8 mouse cellular contexts compared by ENCODE assay signal in genomic region chr8:71477196-71477845, GRCm38 (mm10). TPM values are rescaled to one million over a fixed set of nuclear protein-coding genes. Genes with fewer than 3 reads are reported as not detected.
DNase-seq lines count a peak whose midpoint lies in the region; ATAC-seq lines count a peak whose summit lies in the region.

No protein-coding gene starts in this region.

- H3K27ac ChIP-seq in heart, embryonic 10.5 days: peak overlapping the region; percentile 90; the same call in 1 of the 2 replicates
- peak overlapping the region; percentile 90 for H3K27ac ChIP-seq in hindbrain, embryonic 15.5 days (replicated peaks)
- peak overlapping the region; percentile 92 for H3K27ac ChIP-seq in midbrain, embryonic 13.5 days

- ATAC-seq in common myeloid progenitor, adult 5-6 weeks (replicated peaks; ENCODE audit: low read depth, poor library complexity, severe bottlenecking): peak; percentile 34
- no peak for ATAC-seq in hindbrain, embryonic 15.5 days (ENCODE audit: low FRiP score, low read depth)
- ATAC-seq in midbrain, embryonic 13.5 days: peak; percentile 2; the same call in 1 of the 2 replicates

- peak overlapping the region; percentile 59; the same call in 1 of the 2 replicates for H3K9ac ChIP-seq in hindbrain, embryonic 15.5 days
- peak overlapping the region; percentile 78 for H3K9ac ChIP-seq in midbrain, embryonic 13.5 days (replicated peaks)

- intact Hi-C loops in heart, postnatal 36 days (cut with DNase I): no loop called here

- H3K9me3 ChIP-seq in heart, embryonic 10.5 days: no peaks in the 10 kb centered on the region
- no peaks in the 10 kb centered on the region for H3K9me3 ChIP-seq in hindbrain, embryonic 15.5 days
- no peaks in the 10 kb centered on the region for H3K9me3 ChIP-seq in midbrain, embryonic 13.5 days

- 37% methylated on average over 14 of the region's 14 CpGs for WGBS in heart, embryonic 10.5 days
- 35% methylated on average over 14 of the region's 14 CpGs for WGBS in hindbrain, embryonic 15.5 days
- 37% methylated on average over 14 of the region's 14 CpGs for WGBS in midbrain, embryonic 13.5 days

- peaks cover 57% of the 10 kb centered on the region for H3K36me3 ChIP-seq in heart, embryonic 10.5 days
- H3K36me3 ChIP-seq in hindbrain, embryonic 15.5 days: peaks cover 47% of the 10 kb centered on the region
- H3K36me3 ChIP-seq in midbrain, embryonic 13.5 days: peaks cover 81% of the 10 kb centered on the region

- H3K4me2 ChIP-seq in hindbrain, embryonic 15.5 days: peak overlapping the region; percentile 83
- H3K4me2 ChIP-seq in midbrain, embryonic 13.5 days (replicated peaks): peak overlapping the region; percentile 79

- peaks cover 30% of the 10 kb centered on the region for H3K4me1 ChIP-seq in heart, embryonic 10.5 days
- peaks cover 22% of the 10 kb centered on the region for H3K4me1 ChIP-seq in hindbrain, embryonic 15.5 days (replicated peaks)
- H3K4me1 ChIP-seq in midbrain, embryonic 13.5 days (replicated peaks): peaks cover 33% of the 10 kb centered on the region

- peak overlapping the region; percentile 74 for H3K4me3 ChIP-seq in heart, embryonic 10.5 days
- H3K4me3 ChIP-seq in hindbrain, embryonic 15.5 days: peak overlapping the region; percentile 52
- H3K4me3 ChIP-seq in midbrain, embryonic 13.5 days (replicated peaks): peak overlapping the region; percentile 53

- no peak for DNase-seq in heart, embryonic 10.5 days (ENCODE audit: low spot score)
- DNase-seq in heart, postnatal 36 days: no peak
- DNase-seq in CD4-positive helper T cell, adult 2 months (ENCODE audit: low read depth, low spot score): peak; percentile 52
- DNase-seq in Muller cell, postnatal 12 days (ENCODE audit: inconsistent ontology term): no peak
- no peak for DNase-seq in adrenal gland, adult 18-20 months (ENCODE audit: low spot score in 2 of 2)

- peaks cover 45% of the 10 kb centered on the region for H3K27me3 ChIP-seq in heart, embryonic 10.5 days (ENCODE audit: insufficient read depth, poor library complexity, severe bottlenecking)
- H3K27me3 ChIP-seq in hindbrain, embryonic 15.5 days: no peaks in the 10 kb centered on the region
- H3K27me3 ChIP-seq in midbrain, embryonic 13.5 days: 0 out of 2 replicates have a peak, but pooled peaks cover 3% of the 10 kb centered on the region

RNA-seq across cellular contexts. Expression of gene Dda1, which starts 8.3 kb away (rescaled TPM):
- polyA plus RNA-seq in heart, embryonic 10.5 days (2016; fragmentation: Nextera tagmentation; extraction: Ambion mirVana): 107 and 128 TPM in 2 replicates
- 10 to 100 TPM; 32.1 to 32.3 TPM for total RNA-seq in heart, postnatal 36 days (2021)
- 9.6 and 17.6 TPM in 2 replicates for total RNA-seq in common myeloid progenitor, adult 5-6 weeks (2017)
- polyA plus RNA-seq in hindbrain, embryonic 15.5 days (2015; fragmentation: Nextera tagmentation; extraction: Ambion mirVana): 217 and 231 TPM in 2 replicates
- polyA plus RNA-seq in midbrain, embryonic 13.5 days (2015; fragmentation: Nextera tagmentation; extraction: Ambion mirVana): 197 TPM in 2 replicates
- total RNA-seq in adrenal gland, adult 18-20 months (2021): 10 to 100 TPM; 63.8 to 67.8 TPM

RNA-seq across cellular contexts. Expression of gene Ano8, which starts 8.4 kb away (rescaled TPM):
- polyA plus RNA-seq in heart, embryonic 10.5 days (2016; fragmentation: Nextera tagmentation; extraction: Ambion mirVana): 0.73 and 2.7 TPM in 2 replicates
- 10 to 100 TPM; 18.1 to 18.6 TPM for total RNA-seq in heart, postnatal 36 days (2021)
- total RNA-seq in common myeloid progenitor, adult 5-6 weeks (2017): 5.4 and 6.6 TPM in 2 replicates
- 7.7 and 8.6 TPM in 2 replicates for polyA plus RNA-seq in hindbrain, embryonic 15.5 days (2015; fragmentation: Nextera tagmentation; extraction: Ambion mirVana)
- 5.3 and 9.3 TPM in 2 replicates for polyA plus RNA-seq in midbrain, embryonic 13.5 days (2015; fragmentation: Nextera tagmentation; extraction: Ambion mirVana)
- 10 to 100 TPM; 13.6 to 13.9 TPM for total RNA-seq in adrenal gland, adult 18-20 months (2021)

RNA-seq across cellular contexts. Expression of gene Gtpbp3, which starts 10.6 kb away (rescaled TPM):
- 13.2 and 14.7 TPM in 2 replicates for polyA plus RNA-seq in heart, embryonic 10.5 days (2016; fragmentation: Nextera tagmentation; extraction: Ambion mirVana)
- 10 to 100 TPM; 15.8 to 20.2 TPM for total RNA-seq in heart, postnatal 36 days (2021)
- total RNA-seq in common myeloid progenitor, adult 5-6 weeks (2017): 22.6 and 22.7 TPM in 2 replicates
- polyA plus RNA-seq in hindbrain, embryonic 15.5 days (2015; fragmentation: Nextera tagmentation; extraction: Ambion mirVana): 12.0 and 15.3 TPM in 2 replicates
- polyA plus RNA-seq in midbrain, embryonic 13.5 days (2015; fragmentation: Nextera tagmentation; extraction: Ambion mirVana): 11.6 and 13.2 TPM in 2 replicates
- 10 to 100 TPM; 19.0 to 22.8 TPM for total RNA-seq in adrenal gland, adult 18-20 months (2021)

RNA-seq across cellular contexts. Expression of gene Mrpl34, which starts 12.6 kb away (rescaled TPM):
- 172 and 181 TPM in 2 replicates for polyA plus RNA-seq in heart, embryonic 10.5 days (2016; fragmentation: Nextera tagmentation; extraction: Ambion mirVana)
- total RNA-seq in heart, postnatal 36 days (2021): 100 to 1,000 TPM; 117 to 129 TPM
- total RNA-seq in common myeloid progenitor, adult 5-6 weeks (2017): 79.0 and 80.0 TPM in 2 replicates
- 172 and 189 TPM in 2 replicates for polyA plus RNA-seq in hindbrain, embryonic 15.5 days (2015; fragmentation: Nextera tagmentation; extraction: Ambion mirVana)
- polyA plus RNA-seq in midbrain, embryonic 13.5 days (2015; fragmentation: Nextera tagmentation; extraction: Ambion mirVana): 242 TPM in 2 replicates
- total RNA-seq in adrenal gland, adult 18-20 months (2021): 100 to 1,000 TPM; 103 to 130 TPM

RNA-seq across cellular contexts. Expression of gene Abhd8, which starts 13.9 kb away (rescaled TPM):
- polyA plus RNA-seq in heart, embryonic 10.5 days (2016; fragmentation: Nextera tagmentation; extraction: Ambion mirVana): 34.5 and 41.5 TPM in 2 replicates
- total RNA-seq in heart, postnatal 36 days (2021): 10 to 100 TPM; 26.2 to 29.9 TPM
- total RNA-seq in common myeloid progenitor, adult 5-6 weeks (2017): 6.5 and 13.3 TPM in 2 replicates
- 183 and 195 TPM in 2 replicates for polyA plus RNA-seq in hindbrain, embryonic 15.5 days (2015; fragmentation: Nextera tagmentation; extraction: Ambion mirVana)
- polyA plus RNA-seq in midbrain, embryonic 13.5 days (2015; fragmentation: Nextera tagmentation; extraction: Ambion mirVana): 114 and 133 TPM in 2 replicates
- total RNA-seq in adrenal gland, adult 18-20 months (2021): 10 to 100 TPM; 43.5 to 72.2 TPM
